Mouse (Mus musculus): ENCODE results near the gene Ptprcap. TPM values are rescaled to one million over a fixed set of nuclear protein-coding genes. Genes with fewer than 3 reads are reported as not detected.
A peak's percentile ranks its signal among the peaks of the same experiment; 100 is the strongest.

Gene Ptprcap
- polyA plus RNA-seq, 1 experiment from 2014 or later: 1.1 TPM

DNA sequence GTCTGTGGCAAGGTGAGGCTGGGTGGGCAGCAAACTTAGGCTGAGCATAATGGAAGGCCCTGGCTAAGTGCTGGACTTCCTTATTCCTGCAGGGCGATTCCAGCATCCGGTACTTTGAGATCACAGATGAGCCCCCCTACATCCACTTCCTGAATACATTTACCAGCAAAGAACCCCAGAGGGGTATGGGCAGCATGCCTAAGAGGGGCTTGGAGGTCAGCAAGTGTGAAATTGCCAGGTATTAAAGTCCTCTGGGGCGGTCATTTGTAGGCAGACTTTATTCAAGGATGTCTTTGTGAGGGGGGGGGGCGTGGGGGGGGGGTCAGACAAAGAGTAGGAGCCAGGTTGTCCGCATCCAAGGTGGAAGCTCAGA, 1.9 kb upstream of the Ptprcap start:
- WGBS: 75% methylated on average over 5 of the region's 5 CpGs
- no peaks in the 10 kb centered on the region for H3K27me3 ChIP-seq (ENCODE audit: insufficient read depth, low read length)
- ATAC-seq (ENCODE audit: low FRiP score, low TSS enrichment): no peak
- no peak overlapping the region for H3K4me3 ChIP-seq (ENCODE audit: low read length)
- H3K4me1 ChIP-seq (ENCODE audit: insufficient read depth, low read length): peaks cover 34% of the 10 kb centered on the region
- H3K9ac ChIP-seq (replicated peaks; ENCODE audit: low read length): no peak overlapping the region
- no peak overlapping the region for H3K4me2 ChIP-seq (replicated peaks; ENCODE audit: low read depth, low read length)
- H3K9me3 ChIP-seq (ENCODE audit: low read length): no peaks in the 10 kb centered on the region
- H3K36me3 ChIP-seq (ENCODE audit: insufficient read depth, low read length): peaks cover 24% of the 10 kb centered on the region
- H3K27ac ChIP-seq (ENCODE audit: low read length): no peak overlapping the region

- H3K4me1 ChIP-seq (ENCODE audit: insufficient read depth, low read length): peaks cover 34% of the 10 kb centered on the region
- no peaks in the 10 kb centered on the region for H3K9me3 ChIP-seq (ENCODE audit: low read length)
- H3K9ac ChIP-seq (replicated peaks; ENCODE audit: low read length): no peak overlapping the region
- 88% methylated on average over 5 of the region's 5 CpGs for WGBS
- H3K27me3 ChIP-seq (ENCODE audit: insufficient read depth, low read length): no peaks in the 10 kb centered on the region
- no peak overlapping the region for H3K4me3 ChIP-seq (ENCODE audit: low read length)
- peaks cover 24% of the 10 kb centered on the region for H3K36me3 ChIP-seq (ENCODE audit: insufficient read depth, low read length)
- no peak for ATAC-seq (ENCODE audit: low FRiP score, low TSS enrichment)
- H3K4me2 ChIP-seq (replicated peaks; ENCODE audit: low read depth, low read length): no peak overlapping the region
- H3K27ac ChIP-seq (ENCODE audit: low read length): no peak overlapping the region
These were observed 1.5 kb upstream of the Ptprcap start for GRCm38 (mm10) chr19:4151898-4152297.

DNA sequence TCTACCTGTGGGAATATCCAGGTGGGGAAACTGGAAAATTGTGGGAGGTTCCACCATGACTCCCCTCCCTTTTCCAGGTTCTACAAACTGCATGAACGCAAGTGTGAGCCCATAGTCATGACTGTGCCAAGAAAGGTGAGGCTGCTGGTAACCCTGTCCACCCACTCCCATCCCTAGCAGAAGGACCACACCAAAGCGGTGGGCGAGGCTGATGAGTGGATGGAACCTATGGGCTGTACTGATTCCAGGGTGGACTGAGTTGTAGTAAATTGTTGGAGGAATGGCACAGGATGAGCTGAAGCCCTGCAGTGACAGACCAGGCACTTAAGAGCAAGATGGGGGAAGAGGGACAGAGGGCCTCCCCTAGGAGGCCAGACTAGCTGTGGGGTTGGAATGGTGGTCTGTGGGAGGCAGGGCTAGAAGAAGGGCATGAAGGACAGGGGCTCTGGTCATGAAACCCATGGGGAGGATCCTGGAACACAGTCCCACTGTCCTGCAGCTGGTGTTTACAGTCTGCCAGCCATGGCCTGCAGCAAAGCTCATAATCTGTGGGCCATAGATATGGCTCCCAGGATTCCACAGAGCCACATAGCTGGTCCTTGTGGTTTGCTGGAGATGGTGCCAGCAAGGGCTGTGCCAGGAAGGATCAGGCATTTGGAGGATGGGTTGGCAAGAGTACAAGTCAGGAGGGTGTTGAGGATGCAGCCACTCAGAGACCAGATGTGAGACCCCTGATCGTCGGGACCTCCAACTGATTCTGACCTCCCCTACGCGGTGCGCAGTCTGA, 766 bp upstream of the Ptprcap start:
- no peak for ATAC-seq (ENCODE audit: low FRiP score, low TSS enrichment)
- Histone ChIP-seq H3K4me2 (replicated peaks; ENCODE audit: low read depth, low read length) (no peak overlapping the region), H3K9ac (replicated peaks; ENCODE audit: low read length) (no peak overlapping the region), H3K36me3 (ENCODE audit: insufficient read depth, low read length) (peaks cover 29% of the 10 kb centered on the region), H3K27me3 (ENCODE audit: insufficient read depth, low read length) (no peaks in the 10 kb centered on the region), H3K4me1 (ENCODE audit: insufficient read depth, low read length) (peaks cover 34% of the 10 kb centered on the region), H3K27ac (ENCODE audit: low read length) (no peak overlapping the region), H3K4me3 (ENCODE audit: low read length) (no peak overlapping the region), H3K9me3 (ENCODE audit: low read length) (no peaks in the 10 kb centered on the region)
- WGBS: 92% methylated on average over 8 of the region's 8 CpGs

DNA sequence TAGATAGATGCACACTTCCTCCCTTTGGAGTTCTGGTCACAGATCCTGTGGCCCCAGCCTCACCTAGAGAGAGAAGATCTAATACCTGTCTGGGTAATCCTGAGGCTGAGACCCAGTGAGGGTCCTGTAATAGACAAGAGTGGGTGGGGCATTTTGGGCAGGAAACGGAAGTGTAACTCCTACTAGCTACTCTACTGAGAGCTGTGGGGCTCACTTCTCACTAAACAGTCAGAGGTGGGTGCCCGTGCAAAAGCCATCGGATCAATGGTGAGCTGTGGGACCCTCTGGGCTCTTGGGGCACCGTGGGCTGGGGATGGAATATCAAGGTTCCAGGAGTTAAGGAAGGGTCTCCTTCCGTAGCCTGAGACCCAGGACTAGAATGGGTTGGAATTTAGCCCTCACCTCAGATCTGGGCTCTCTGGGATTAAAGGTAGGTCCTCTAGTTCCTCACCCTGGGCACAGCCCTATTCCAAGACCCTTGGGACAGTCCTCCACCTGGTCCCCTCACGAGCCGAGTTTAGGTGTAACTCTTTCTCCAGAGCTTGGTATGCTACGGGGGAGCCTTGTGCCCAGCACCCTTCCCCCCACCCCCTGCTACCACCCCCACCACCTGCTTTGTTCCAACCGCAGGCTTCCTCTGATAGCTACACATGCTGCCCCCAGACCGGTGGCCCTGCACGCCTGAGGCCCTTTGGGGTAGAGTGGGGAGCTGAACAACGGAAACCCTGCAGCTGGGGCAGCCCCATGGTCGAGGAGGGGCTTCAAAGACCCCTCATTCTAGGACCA, 1.2 kb downstream of the Ptprcap start:
- WGBS: 74% methylated on average over 13 of the region's 13 CpGs
- peaks cover 49% of the 10 kb centered on the region for H3K36me3 ChIP-seq (ENCODE audit: insufficient read depth, low read length)
- H3K9ac ChIP-seq (replicated peaks; ENCODE audit: low read length): 0 out of 2 replicates have a peak overlapping the region, but pooled peaks have one; percentile 19
- no peak for ATAC-seq (ENCODE audit: low FRiP score, low TSS enrichment)
- H3K9me3 ChIP-seq (ENCODE audit: low read length): no peaks in the 10 kb centered on the region
- H3K4me3 ChIP-seq (ENCODE audit: low read length): no peak overlapping the region
- H3K4me2 ChIP-seq (replicated peaks; ENCODE audit: low read depth, low read length): no peak overlapping the region
- H3K27ac ChIP-seq (ENCODE audit: low read length): 0 out of 2 replicates have a peak overlapping the region, but pooled peaks have one; percentile 21
- peaks cover 19% of the 10 kb centered on the region for H3K4me1 ChIP-seq (ENCODE audit: insufficient read depth, low read length)
- no peaks in the 10 kb centered on the region for H3K27me3 ChIP-seq (ENCODE audit: insufficient read depth, low read length)

DNA sequence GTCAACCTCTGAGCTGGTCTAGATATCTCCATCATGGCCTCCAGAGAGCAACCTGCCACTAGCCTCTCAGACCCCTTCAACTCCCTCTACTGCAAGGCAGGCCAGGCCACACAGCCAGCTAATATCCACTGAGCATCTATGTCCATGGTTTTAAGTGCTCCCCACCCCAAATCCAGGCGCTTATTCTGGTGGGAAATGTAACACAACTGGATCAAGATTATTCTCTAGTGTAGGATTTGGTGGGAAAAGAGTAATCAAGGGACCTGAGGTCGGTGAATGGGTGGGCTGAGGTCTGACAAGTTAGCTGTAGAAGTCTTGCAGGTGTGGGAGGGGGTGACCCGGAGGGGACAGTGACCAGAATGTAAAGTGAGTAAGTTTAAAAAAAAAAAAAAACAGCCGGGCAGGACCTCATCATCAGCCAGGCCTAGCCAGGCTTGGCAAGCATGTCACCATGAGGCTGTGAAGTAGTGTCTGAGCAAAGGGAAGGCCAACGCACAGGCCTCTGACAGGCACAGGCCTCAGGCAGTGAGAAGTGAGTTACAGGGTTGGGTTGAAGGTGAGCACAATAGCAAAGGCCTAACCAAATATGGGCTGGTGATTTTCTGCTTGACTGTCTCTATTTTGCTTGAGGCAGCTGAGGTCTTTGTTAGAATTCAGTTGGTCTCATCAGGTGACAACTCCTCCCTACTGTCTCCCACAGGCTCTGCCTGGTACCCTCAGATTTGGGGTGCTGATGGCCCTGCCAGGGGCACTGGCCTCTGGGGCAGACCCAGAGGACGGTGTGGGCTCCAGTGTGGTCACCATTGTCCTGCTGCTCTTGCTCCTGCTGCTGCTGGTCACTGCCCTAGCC, 2.0 kb downstream of the Ptprcap start:
- Histone ChIP-seq H3K9me3 (ENCODE audit: low read length) (no peaks in the 10 kb centered on the region), H3K27me3 (ENCODE audit: insufficient read depth, low read length) (no peaks in the 10 kb centered on the region), H3K27ac (ENCODE audit: low read length) (peak overlapping the region; percentile 58), H3K9ac (replicated peaks; ENCODE audit: low read length) (0 out of 2 replicates have a peak overlapping the region, but pooled peaks have one; percentile 19), H3K4me3 (ENCODE audit: low read length) (no peak overlapping the region), H3K4me2 (replicated peaks; ENCODE audit: low read depth, low read length) (no peak overlapping the region), H3K4me1 (ENCODE audit: insufficient read depth, low read length) (peaks cover 11% of the 10 kb centered on the region), H3K36me3 (ENCODE audit: insufficient read depth, low read length) (peaks cover 50% of the 10 kb centered on the region)
- ATAC-seq (ENCODE audit: low FRiP score, low TSS enrichment): peak; percentile 43; the same call in 1 of the 2 replicates
- 46% methylated on average over 6 of the region's 6 CpGs for WGBS

- no peak overlapping the region for H3K4me3 ChIP-seq (ENCODE audit: low read length)
- H3K9ac ChIP-seq (replicated peaks; ENCODE audit: low read length): no peak overlapping the region
- 0 out of 2 replicates have a peak, but pooled peaks have one; percentile 5 for ATAC-seq (ENCODE audit: low FRiP score, low TSS enrichment)
- H3K4me1 ChIP-seq (ENCODE audit: insufficient read depth, low read length): peaks cover 9% of the 10 kb centered on the region; the same call in 1 of the 2 replicates
- no peak overlapping the region for H3K4me2 ChIP-seq (replicated peaks; ENCODE audit: low read depth, low read length)
- H3K27me3 ChIP-seq (ENCODE audit: insufficient read depth, low read length): no peaks in the 10 kb centered on the region
- H3K9me3 ChIP-seq (ENCODE audit: low read length): no peaks in the 10 kb centered on the region
- peak overlapping the region; percentile 58 for H3K27ac ChIP-seq (ENCODE audit: low read length)
- peaks cover 49% of the 10 kb centered on the region for H3K36me3 ChIP-seq (ENCODE audit: insufficient read depth, low read length)
- 63% methylated on average over 20 of the region's 20 CpGs for WGBS
These were observed 2.7 kb downstream of the Ptprcap start for GRCm38 (mm10) chr19:4156073-4156579.

- Histone ChIP-seq H3K4me2 (replicated peaks; ENCODE audit: low read depth, low read length) (no peak overlapping the region), H3K4me3 (ENCODE audit: low read length) (no peak overlapping the region), H3K27me3 (ENCODE audit: insufficient read depth, low read length) (no peaks in the 10 kb centered on the region), H3K36me3 (ENCODE audit: insufficient read depth, low read length) (peaks cover 52% of the 10 kb centered on the region), H3K4me1 (ENCODE audit: insufficient read depth, low read length) (peaks cover 9% of the 10 kb centered on the region; the same call in 1 of the 2 replicates), H3K9me3 (ENCODE audit: low read length) (no peaks in the 10 kb centered on the region), H3K27ac (ENCODE audit: low read length) (no peak overlapping the region), H3K9ac (replicated peaks; ENCODE audit: low read length) (no peak overlapping the region)
- no peak for ATAC-seq (ENCODE audit: low FRiP score, low TSS enrichment)
- 93% methylated on average over 12 of the region's 12 CpGs for WGBS
These were observed 3.4 kb downstream of the Ptprcap start for GRCm38 (mm10) chr19:4156771-4157170.

DNA sequence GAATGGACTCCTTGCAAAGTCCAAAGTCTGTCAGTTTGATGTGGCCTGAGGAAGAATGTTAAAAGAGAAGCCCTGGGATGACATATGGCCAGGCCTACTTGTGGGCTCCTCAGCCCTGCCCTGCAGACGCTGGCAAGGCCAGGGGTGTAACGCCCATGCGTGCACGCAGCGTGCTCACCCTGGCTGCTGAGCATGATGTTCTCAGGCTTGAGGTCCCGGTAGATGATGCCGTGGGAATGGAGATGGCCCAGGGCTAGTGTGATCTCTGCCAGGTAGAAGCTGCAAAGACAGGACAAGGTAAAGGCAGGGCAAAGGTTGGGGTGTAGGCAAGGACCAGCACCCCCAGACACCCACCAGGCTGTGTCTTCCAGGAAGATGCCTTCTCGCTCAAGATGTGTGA, 5.6 kb downstream of the Ptprcap start:
- H3K27me3 ChIP-seq (ENCODE audit: insufficient read depth, low read length): no peaks in the 10 kb centered on the region
- no peak overlapping the region for H3K27ac ChIP-seq (ENCODE audit: low read length)
- peaks cover 44% of the 10 kb centered on the region for H3K36me3 ChIP-seq (ENCODE audit: insufficient read depth, low read length)
- no peak for ATAC-seq (ENCODE audit: low FRiP score, low TSS enrichment)
- no peak overlapping the region for H3K4me2 ChIP-seq (replicated peaks; ENCODE audit: low read depth, low read length)
- WGBS: 95% methylated on average over 8 of the region's 8 CpGs
- peaks cover 18% of the 10 kb centered on the region for H3K4me1 ChIP-seq (ENCODE audit: insufficient read depth, low read length)
- H3K9me3 ChIP-seq (ENCODE audit: low read length): no peaks in the 10 kb centered on the region
- no peak overlapping the region for H3K9ac ChIP-seq (replicated peaks; ENCODE audit: low read length)
- no peak overlapping the region for H3K4me3 ChIP-seq (ENCODE audit: low read length)
